Mouse (Mus musculus) G1E (cell line): ENCODE measurements around the gene Pi4k2a. TPM values are rescaled to one million over a fixed set of nuclear protein-coding genes. Genes with fewer than 3 reads are reported as not detected.

Source experiments
- ATAC-seq: 2 replicates; pipeline ENCODE4 v1.8.0; 2016; ENCODE audit warnings: mild to moderate bottlenecking; ENCODE audit not compliant: insufficient number of reproducible peaks, poor library complexity, low FRiP score, severe bottlenecking; ENCODE audit errors: extremely low read depth
- DNase-seq: peaks from one replicate; pipeline ENCODE4 v3.0.0; 2012; ENCODE audit warnings: low spot score
- H3K27me3 ChIP-seq: 2 replicates; pipeline ENCODE4 v1.6.1; 2012; ENCODE audit warnings: mild to moderate bottlenecking, low read length, inconsistent platforms; ENCODE audit not compliant: insufficient read depth
- H3K36me3 ChIP-seq: replicated peaks from 2 replicates; pipeline ENCODE3; 2012; ENCODE audit warnings: mild to moderate bottlenecking, inconsistent platforms
- H3K4me1 ChIP-seq: 2 replicates; pipeline ENCODE4 v1.6.1; 2012; ENCODE audit warnings: low read depth, low read length, inconsistent platforms, mixed read lengths; ENCODE audit not compliant: insufficient read depth
- H3K4me3 ChIP-seq: 2 replicates; pipeline ENCODE4 v1.5.1; 2012; ENCODE audit warnings: low read depth, mild to moderate bottlenecking, inconsistent platforms, low read length, moderate library complexity, mixed read lengths
- H3K9me3 ChIP-seq: replicated peaks from 2 replicates; pipeline ENCODE4 v1.6.1; 2012; ENCODE audit warnings: inconsistent platforms
- CTCF ChIP-seq: IDR thresholded peaks from 2 replicates; pipeline ENCODE4 v1.5.1; 2012; ENCODE audit warnings: low read depth, low read length, inconsistent platforms, mixed read lengths
- GATA1 ChIP-seq: IDR thresholded peaks from 2 replicates; pipeline ENCODE4 v1.6.1; 2012; ENCODE audit warnings: borderline replicate concordance, low read length, inconsistent platforms, mixed read lengths
- GATA2 ChIP-seq: IDR thresholded peaks from 2 replicates; pipeline ENCODE4 v1.6.1; 2012; ENCODE audit warnings: low read depth, low read length, inconsistent platforms, borderline replicate concordance
- POLR2AphosphoS5 ChIP-seq: IDR thresholded peaks from 2 replicates; pipeline ENCODE4 v1.6.1; 2012; ENCODE audit warnings: low read depth, low read length, inconsistent platforms; ENCODE audit not compliant: insufficient replicate concordance
- TAL1 ChIP-seq: conservative IDR thresholded peaks from 2 replicates; pipeline ENCODE4 v1.6.1; 2012; ENCODE audit warnings: low read depth, low read length, inconsistent platforms, mixed read lengths
- polyA plus RNA-seq: library from polyadenylated mRNA; stranded (reverse); fragments of >175 nt; gene quantifications from 2 replicates; pipeline ENCODE4 v1.2.3, GENCODE M21; 2012
- total RNA-seq, 2 experiments: library from RNA; stranded (forward) in 1 of 2; stranded (reverse) in 1 of 2; fragments of 200-1000 nt in 1 of 2; fragments of >200 nt in 1 of 2; fragmentation: Nextera tagmentation in 1 of 2; gene quantifications; 2 replicates each; pipeline ENCODE4 v1.2.3; 2014 to 2017

Pi4k2a gene
- total and polyA plus RNA-seq, 3 experiments = 5.5 to 14.5 (median 10.7) TPM

DNA sequence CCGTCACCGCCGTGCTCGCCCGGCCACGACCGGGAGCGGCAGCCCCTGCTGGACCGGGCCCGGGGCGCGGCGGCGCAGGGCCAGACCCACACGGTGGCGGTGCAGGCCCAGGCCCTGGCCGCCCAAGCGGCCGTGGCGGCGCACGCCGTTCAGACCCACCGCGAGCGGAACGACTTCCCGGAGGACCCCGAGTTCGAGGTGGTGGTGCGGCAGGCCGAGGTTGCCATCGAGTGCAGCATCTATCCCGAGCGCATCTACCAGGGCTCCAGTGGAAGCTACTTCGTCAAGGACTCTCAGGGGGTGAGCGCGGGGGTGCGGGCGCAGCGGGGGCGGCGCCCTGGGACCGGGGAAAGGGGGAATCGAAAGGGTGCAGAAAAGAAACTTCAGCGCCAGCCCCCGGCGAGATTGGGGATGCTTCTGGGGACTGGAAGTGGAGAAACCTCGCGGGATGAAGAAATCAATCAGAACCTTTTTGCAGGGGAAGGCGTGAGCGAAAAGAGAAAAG is 419 bp downstream of the Pi4k2a start:
- Histone ChIP-seq H3K9me3 (no peaks in the 10 kb centered on the region), H3K27me3 (peaks cover 6% of the 10 kb centered on the region), H3K36me3 (peaks cover 31% of the 10 kb centered on the region), H3K4me1 (peaks cover 31% of the 10 kb centered on the region), H3K4me3 (peak overlapping the region; percentile 93)
- no peak for TF ChIP-seq GATA2
- no peak for TF ChIP-seq POLR2AphosphoS5
- no peak for TF ChIP-seq GATA1
- no peak for TF ChIP-seq TAL1
- TF ChIP-seq CTCF = no peak
- ATAC-seq (no peak), DNase-seq (peak; percentile 44)

DNA sequence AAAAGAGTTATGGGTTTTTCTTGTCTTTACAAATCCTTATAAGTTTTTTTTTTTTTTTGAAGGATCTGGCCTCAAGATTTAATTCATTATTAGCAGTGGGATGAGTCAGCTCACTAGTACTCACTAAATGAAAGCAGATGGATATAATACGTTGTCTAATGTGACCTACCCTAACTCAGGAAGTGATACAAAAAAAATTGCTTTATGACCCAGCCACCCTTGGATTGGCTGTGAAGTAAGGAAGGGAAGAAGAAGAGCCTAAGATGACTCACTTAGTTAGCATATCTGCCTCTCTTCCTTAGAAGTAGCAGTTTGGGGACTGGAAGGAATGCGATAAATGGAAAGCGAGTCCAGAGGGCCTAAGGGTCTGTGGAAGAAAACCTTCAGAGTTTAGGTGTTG is 9.1 kb downstream of the Pi4k2a start:
- ATAC-seq = no peak
- Histone ChIP-seq H3K4me1 (no peaks in the 10 kb centered on the region; the same call in 1 of the 2 replicates), H3K27me3 (no peaks in the 10 kb centered on the region), H3K9me3 (no peaks in the 10 kb centered on the region), H3K36me3 (peaks cover 63% of the 10 kb centered on the region), H3K4me3 (no peak overlapping the region)
- DNase-seq = no peak
- TF ChIP-seq CTCF (no peak), POLR2AphosphoS5 (no peak), GATA2 (no peak), GATA1 (no peak), TAL1 (no peak)

DNA sequence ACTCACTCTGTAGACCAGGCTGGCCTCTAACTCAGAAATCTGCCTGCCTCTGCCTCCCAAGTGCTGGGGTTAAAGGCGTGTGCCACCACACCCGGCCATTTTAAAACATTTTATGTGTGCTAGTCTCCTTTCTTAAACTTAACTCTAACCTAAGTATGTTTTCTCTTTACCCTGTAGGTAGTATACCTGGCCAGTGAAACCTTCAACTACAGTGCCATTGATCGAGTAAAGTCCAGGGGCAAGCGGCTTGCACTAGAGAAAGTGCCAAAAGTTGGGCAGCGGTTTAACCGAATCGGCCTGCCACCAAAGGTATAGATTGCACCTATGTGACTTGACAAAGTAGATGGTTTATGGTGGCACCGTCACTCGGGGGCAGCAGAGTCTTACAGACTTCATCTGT is 14.4 kb downstream of the Pi4k2a start:
- H3K36me3 ChIP-seq = peaks cover 57% of the 10 kb centered on the region
- H3K4me1 ChIP-seq = no peaks in the 10 kb centered on the region
- H3K9me3 ChIP-seq = no peaks in the 10 kb centered on the region
- ATAC-seq (no peak), DNase-seq (no peak)
- TF ChIP-seq TAL1 (no peak), CTCF (no peak), GATA1 (no peak), POLR2AphosphoS5 (no peak), GATA2 (no peak)
- H3K4me3 ChIP-seq = no peak overlapping the region
- H3K27me3 ChIP-seq = no peaks in the 10 kb centered on the region

DNA sequence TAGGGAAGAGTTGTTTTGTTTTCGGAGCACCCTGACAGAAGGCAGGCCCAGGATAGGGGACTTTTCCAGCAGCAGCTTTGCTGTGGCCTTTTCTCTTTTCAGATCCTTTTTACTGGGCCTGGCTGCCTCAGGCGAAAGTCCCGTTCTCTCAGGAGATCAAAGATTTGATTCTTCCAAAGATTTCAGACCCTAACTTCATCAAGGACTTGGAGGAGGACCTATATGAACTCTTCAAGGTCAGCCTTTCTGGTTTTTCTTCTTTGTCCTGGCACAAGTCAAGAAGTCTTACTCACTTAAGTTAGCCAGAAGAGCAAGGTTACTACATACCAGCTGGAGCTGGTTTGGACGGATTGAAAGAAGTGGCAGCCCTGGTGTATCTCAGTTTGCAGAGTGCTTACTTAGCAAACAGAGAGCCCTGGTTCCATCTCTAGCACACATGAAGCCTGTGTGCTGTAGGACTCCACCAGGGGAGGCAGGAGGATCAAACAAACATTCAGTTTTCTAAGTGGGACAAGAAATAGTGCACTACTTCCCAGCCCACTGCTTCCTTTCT is 25.6 kb downstream of the Pi4k2a start:
- Histone ChIP-seq H3K4me1 (no peaks in the 10 kb centered on the region), H3K4me3 (no peak overlapping the region), H3K9me3 (no peaks in the 10 kb centered on the region), H3K36me3 (peaks cover 69% of the 10 kb centered on the region), H3K27me3 (no peaks in the 10 kb centered on the region)
- no peak for TF ChIP-seq CTCF
- TF ChIP-seq GATA2 = no peak
- no peak for TF ChIP-seq POLR2AphosphoS5
- no peak for TF ChIP-seq GATA1
- TF ChIP-seq TAL1 = no peak
- ATAC-seq (no peak), DNase-seq (no peak)

DNA sequence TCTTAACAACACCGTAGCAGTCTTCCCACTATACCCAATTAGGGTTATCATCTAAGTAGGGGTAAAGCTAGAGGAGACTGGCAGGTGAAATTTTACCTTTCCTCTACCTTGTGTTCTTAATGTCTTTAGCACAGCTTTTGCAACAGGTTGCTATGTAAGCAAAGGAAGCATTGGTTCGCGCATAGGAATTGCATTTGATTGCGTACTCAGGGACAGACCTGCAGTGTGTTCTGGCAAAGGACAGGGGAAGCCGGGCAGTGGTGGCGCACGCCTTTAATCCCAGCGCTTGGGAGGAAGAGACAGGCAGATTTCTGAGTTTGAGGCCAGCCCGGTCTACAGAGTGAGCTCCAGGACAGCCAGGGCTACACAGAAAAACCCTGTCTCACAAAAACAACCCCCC is 27.9 kb downstream of the Pi4k2a start:
- peaks cover 76% of the 10 kb centered on the region for H3K36me3 ChIP-seq
- no peaks in the 10 kb centered on the region for H3K4me1 ChIP-seq
- no peak for DNase-seq
- ATAC-seq = no peak
- H3K27me3 ChIP-seq = no peaks in the 10 kb centered on the region
- H3K9me3 ChIP-seq = no peaks in the 10 kb centered on the region
- no peak for TF ChIP-seq GATA2
- TF ChIP-seq TAL1 = no peak
- no peak for TF ChIP-seq CTCF
- no peak overlapping the region for H3K4me3 ChIP-seq

DNA sequence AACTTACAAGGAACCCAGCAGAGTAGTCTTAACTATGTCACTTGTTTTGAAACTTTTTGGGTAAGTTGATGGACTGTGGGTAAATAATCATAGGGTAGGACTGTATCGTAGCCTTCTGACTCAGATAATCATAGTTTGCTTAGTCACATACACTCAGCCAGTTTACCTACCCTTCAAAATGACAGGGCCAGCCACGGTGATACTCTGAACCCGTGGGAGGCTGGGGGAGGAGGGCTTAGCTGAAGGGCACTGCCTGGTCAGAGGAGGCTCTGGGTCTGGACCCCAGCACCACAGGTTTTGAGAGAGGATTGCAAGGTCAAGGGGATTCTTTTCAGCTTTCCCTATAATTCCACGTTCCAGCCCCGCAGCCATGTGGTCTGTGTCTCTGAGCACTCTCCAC is 28.3 kb downstream of the Pi4k2a start:
- Histone ChIP-seq H3K4me1 (no peaks in the 10 kb centered on the region), H3K27me3 (no peaks in the 10 kb centered on the region), H3K36me3 (peaks cover 77% of the 10 kb centered on the region), H3K4me3 (no peak overlapping the region), H3K9me3 (no peaks in the 10 kb centered on the region)
- DNase-seq (no peak), ATAC-seq (no peak)
- TF ChIP-seq TAL1 = no peak
- no peak for TF ChIP-seq GATA2
- no peak for TF ChIP-seq CTCF
- TF ChIP-seq GATA1 = no peak
- TF ChIP-seq POLR2AphosphoS5 = no peak
